Mouse (Mus musculus): ENCODE measurements around the gene Fkbp10.

Gene Fkbp10

DNA sequence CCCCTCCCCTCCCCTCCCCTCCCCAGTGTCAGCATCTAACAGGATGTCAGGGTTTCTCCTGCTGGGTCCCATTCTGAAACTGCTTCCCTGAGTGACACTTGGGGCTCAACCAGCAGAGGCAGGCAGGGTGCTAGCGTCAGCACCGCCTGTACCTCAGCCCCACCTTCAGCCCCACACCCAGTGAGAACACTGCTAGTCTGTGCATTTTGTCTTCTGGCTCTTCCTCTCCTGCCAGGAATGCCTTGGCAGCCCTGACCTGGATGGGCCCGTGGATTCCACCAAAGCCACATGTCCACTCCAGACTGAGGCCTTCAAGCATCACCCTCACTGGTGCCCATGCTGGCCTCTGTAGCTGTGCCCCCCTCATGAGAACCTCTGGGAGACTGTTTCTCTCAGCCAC is 5.8 kb upstream of the Fkbp10 start:
- DNase-seq (ENCODE audit: low read depth in 1 of 2, low spot score in 2 of 2) = no peak

DNA sequence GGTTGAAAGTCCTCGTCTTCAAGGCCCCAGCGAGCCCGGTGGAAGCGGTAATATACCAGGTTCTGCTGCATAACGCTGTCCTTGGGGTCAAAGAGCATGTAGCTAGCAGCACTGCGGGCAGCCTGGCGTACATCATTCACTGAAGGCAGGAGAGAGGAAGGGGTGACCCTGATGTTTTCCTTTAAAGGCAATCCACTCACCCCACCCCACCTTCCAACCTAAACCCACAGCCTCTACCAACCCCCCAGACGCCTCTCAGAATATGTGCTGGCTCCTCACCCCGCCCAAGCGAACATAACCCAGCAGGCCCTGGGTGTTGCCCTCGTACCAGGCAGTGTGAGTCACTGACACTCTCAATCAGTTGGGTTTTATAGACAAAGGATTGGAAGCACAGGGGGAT is 3.8 kb upstream of the Fkbp10 start:
- no peak for DNase-seq (ENCODE audit: low read depth in 1 of 2, low spot score in 2 of 2)

DNA sequence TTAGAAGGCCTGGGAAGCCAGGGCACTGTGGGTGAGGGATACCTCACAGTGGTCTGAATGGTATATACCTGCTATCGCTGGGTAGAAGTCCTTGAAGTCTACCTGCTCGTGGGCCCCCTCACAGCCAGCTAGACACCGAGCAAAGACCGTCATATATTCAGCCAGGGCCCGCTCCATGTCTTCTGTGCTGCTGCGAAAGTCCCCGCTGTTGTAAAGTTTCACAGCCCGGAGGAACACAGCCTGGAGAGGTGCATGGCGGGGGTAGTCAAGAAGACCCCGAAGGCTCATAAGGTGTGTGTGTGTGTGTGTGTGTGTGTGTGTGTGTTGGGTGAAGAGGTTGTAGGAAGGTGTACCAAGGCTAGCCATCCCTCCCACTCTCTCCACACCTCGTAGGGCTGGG is 2.0 kb upstream of the Fkbp10 start:
- no peak for DNase-seq (ENCODE audit: low read depth in 1 of 2, low spot score in 2 of 2)

DNA sequence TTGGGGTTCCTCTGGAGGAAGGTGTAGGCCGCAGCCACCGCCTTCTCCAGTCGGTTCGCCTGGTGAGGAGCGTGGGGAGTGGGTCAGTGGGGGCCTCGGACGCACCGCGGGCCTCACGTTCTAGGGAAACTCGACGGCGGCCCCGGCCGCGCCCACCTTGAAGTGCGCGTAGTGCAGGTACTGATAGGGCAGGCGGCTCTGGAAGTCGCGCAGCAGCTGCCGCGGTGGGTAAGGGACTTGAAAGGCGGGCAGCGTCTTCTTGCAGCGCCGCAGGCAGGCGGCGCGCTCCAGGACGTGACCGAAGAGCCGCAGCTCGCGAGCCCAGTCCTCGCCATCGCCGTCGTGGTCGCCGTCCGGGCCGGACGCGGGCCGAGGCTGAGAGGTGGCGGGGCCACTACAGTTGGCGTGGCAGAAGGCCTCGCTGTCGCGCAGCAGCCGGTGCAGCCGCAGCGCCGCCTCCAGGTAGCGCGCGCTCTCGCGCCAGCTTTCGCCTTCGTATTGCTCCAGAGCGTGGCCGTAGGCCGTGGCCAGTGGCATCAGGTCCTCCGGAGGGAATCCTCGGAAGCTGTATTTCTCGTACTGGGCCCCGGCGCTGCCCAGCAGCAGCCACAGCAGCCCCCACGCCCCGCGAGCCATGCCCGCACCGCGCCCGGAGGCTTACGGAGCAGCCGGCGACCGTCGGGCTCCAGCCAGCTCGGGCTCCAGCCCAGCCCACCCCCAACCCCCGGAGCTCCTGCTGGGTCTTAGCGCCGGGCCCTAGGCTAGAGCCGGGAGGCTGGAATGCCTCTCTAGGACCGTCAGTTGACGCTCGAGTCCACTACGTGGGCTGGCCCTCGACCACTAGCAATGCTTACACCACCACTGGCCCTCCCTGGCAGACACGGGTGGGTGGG is 1.2 kb upstream of the Fkbp10 start, which contains the start of gene P3h4:
Gene P3h4, minus strand, starts transcription at position 816 of the 893 bp plus-strand sequence.
- DNase-seq (ENCODE audit: low read depth in 1 of 2, low spot score in 2 of 2) = peak in 1 of 2 experiments; percentile 47

DNA sequence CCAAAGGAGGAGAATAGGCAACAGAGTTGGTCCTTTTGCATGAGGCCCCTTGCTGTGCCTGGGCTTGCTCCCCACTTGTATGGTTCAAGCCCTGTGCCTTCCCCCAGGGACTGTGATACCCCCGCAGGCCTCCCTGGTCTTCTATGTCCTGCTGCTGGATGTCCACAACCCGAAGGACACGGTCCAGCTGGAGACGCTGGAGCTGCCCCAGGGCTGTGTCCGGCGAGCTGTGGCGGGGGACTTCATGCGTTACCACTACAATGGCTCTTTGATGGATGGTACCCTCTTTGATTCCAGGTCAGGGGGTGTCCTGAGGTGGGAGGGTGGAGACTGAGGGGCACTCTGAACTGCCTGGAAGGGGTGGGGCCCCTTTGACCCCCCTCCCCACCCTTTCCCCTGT is 6.0 kb downstream of the Fkbp10 start:
- DNase-seq (ENCODE audit: low read depth in 1 of 2, low spot score in 2 of 2) = no peak

DNA sequence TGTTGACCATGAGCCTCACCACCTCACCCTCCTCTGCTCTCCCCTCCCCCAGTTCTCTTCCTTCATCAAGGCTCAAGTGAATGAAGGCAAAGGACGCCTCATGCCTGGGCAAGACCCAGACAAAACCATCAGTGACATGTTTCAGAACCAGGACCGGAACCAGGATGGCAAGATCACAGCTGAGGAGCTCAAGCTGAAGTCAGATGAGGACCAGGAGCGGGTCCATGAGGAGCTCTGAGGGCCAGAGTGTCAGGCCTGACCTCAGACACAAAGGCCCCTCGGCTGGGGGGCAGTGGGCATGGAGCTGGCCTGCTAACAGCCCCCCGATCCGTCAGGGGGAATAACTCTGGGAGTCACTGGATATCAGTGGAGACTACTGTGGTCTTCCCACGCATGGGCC is 8.3 kb downstream of the Fkbp10 start:
- DNase-seq (ENCODE audit: low read depth in 1 of 2, low spot score in 2 of 2) = no peak

DNA sequence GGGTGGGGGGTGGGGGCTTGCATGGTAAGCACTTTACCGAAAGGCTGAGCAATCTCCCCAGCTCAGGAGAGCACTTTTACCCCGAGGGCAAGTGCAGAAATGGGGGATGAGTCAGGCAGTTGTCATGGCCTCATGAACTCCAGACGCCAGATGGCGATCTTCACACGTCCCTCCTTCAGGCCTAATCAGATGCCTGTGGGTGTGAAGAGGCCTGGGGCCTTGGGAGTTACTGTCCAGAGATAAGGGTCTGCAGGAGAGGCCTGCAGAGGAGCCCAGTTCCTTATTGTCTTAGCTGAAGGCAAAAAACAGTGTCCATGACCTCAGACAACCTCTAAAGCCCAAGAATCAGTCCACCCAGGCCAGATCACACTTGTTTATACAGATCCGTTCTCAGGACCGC is 10.4 kb downstream of the Fkbp10 start:
- peak; percentile 13 to 25 for DNase-seq (ENCODE audit: low read depth in 1 of 2, low spot score in 2 of 2)

DNA sequence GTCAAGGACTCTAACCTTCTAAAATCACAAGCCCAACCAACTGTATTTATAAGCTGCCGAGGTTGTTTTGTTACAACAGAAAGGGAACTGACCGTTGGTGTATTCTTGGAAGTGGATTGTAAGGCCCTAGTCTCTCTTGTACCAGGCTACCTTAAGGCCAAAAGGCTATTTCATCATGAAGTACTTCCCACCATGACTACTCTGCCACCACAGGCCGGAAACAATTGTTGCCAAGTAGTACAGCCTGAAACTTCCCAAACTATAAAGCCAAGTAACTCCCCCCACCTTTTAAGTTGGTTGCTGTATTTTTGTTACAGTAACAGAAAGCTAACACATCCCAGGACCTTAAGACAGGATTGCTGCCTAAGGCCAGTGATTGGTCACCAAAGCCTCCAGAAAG is 11.3 kb downstream of the Fkbp10 start:
- DNase-seq (ENCODE audit: low read depth in 1 of 2, low spot score in 2 of 2) = no peak

DNA sequence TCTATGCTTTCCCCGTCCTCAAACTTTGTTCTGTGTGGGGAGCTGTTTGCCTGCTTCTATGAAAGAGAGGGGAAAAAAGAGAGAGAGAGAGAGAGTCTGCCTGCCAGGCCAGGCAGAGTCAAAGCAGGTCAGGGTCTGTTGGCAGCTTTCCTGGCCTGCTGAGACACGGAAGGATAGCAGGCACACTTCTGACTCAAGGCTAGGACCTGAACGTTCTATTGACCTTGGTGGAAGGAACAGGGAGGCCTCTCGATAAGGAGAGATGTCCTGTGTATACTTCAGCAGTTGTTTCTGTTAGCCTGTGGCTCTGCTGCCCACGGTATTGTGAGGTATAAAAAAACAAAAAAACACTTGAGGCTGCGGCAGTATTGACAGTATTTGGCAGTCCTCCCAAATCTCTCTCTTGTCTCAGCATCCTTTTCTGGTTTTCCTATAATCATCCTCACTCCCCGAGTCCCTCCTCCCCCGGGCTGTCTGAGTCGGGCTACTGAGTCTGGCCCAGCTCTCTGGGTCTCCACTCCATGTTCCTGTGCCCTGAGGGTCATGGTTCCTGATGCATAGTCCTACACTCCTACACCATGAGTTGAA is 13.2 kb downstream of the Fkbp10 start:
- DNase-seq (ENCODE audit: low read depth in 1 of 2, low spot score in 2 of 2) = no peak

DNA sequence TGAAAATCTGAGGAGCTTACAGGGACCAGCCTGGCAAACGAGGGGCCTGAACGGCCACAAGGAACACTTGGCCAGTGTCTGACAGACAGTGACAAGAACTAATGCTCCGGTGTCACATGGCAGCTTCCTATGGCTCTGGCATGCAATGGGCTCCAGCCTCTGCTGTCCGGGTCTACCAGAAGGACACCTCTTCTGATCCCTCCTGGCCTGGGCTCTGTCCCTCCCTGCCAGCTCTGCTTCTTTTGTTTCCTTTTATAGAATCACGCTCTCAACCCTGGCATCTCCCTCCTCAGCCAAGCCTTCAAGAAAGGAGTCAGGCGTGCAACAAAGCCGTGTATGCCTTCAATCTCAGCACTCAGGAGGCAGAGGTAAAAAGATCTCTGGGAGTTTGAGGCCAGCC is 14.6 kb downstream of the Fkbp10 start:
- DNase-seq (ENCODE audit: low read depth in 1 of 2, low spot score in 2 of 2) = no peak

DNA sequence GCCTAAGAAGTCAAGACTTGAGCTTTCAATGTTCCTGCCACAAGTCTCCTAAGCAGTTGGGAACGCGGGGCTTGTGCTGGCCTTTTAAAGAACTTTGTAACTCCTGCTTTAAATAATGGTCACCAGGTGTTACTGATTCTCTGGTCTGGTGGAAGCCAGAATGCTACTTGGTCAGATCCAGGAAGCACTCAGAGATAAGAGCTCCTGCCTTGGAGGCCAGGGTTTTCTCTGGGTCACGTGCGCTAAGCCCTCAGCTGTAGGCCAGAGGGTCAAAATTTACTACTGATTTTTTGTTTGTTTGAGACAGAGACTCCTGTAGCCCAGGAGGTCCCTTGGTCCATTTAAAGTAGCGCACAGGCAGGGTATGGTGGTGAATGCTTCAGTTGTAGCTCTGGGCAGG is 16.5 kb downstream of the Fkbp10 start:
- no peak for DNase-seq (ENCODE audit: low read depth in 1 of 2, low spot score in 2 of 2)

DNA sequence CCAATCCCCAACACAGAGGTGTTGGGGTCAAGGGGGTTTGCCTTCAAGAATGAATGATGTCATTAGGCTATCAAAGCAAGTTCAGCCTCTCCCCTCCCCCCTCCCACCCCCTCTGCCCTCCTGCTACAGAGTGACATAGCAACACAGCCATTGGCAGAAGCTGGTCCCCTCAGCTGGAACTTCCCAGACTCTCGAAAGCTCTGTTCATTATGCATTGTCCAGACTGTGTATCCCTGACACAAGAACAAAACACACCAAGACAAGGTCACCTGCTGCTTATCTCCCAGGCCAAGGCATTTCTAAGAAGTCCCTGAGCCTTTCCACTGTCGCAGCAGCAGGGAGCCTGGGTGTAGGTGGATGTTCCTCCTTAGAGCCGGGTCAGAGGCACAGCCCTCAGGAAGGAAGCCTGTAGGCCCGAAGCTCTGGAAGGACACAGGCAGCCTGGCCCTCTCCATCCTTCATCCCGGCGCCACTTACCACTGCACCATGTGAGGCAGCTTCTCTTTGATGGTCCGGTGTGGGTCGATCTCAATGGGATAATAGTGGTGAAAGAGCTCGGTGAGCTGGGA is 20.3 kb downstream of the Fkbp10 start:
- DNase-seq (ENCODE audit: low read depth in 1 of 2, low spot score in 2 of 2) = no peak

DNA sequence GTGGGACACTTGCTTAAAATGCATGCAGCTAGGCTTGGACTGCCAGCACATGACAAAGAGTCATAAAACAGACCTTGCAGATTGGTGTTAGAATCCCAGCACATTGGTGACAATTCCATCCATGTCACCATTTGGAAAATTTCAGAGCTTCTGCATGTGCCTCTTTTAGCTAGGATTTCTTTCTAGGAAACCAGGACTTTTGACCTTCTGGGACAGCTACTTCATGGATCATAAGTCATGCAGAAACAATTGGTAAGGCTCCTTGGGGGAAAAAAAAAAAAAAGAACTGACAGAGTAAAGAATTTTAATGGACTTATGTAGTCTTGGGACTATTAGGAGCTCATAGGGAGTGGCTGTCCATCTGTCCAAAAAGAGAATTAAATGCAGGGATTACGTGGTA is 22.4 kb downstream of the Fkbp10 start:
- no peak for DNase-seq (ENCODE audit: low read depth in 1 of 2, low spot score in 2 of 2)

DNA sequence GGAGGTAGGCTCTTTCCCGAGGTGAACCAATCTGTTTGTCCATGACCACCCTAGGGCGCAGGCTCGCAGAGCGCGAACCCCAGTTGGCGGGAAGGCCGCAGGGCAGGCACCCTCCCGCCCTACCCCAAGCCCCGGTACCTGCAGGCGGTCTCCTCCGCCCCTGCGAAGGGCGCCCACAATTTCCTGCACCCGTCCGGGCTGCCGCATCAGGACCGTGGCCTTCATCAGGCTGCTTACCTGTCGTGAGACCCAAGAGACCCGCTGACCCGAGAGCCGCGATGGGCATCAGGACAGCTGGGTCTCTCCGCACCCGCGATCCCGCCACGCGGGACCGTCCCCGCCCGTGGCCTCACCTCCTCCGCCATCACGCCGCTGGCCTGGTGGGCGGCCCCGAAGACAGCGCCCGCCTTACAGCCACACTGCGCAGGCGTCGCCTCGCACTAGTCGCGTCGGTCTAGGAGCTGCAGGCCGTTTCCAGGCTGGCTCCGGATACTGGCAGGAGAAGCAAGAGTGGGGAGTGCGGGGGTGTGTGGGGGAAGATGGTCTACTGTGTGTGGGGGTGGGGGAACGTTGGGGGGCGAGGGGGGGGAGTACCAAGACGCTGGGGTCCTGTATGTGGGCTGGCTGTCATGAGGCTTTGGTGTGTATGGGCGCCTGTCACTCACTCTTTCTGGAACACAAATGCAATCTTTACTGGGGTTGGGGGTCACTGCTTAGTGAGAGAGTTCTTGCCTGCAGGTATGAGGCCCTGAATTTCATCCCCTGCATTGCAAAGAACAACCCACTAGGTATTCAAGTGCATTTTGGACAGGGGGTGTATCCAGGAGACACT is 25.4 kb downstream of the Fkbp10 start:
- peak; percentile 21 to 67 for DNase-seq (ENCODE audit: low read depth in 1 of 2, low spot score in 2 of 2)

DNA sequence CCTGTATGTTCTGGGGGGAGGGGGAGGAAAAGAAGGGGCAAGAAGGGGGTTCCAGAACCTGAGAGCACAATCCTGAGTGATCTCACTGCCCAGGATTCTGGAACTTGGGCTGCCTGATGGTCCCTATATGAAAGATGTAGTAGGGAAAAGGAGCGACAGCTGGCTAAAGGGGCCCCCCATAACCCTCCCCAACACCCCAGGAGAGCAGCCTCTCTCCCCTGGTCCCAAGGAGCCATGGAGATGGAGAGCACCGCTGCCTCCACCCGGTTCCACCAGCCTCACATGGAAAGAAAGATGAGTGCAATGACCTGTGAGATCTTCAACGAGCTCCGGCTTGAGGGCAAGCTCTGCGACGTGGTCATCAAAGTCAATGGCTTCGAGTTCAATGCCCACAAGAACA is 26.3 kb downstream of the Fkbp10 start, which contains the start of the genes Nt5c3b and Klhl10:
Gene Nt5c3b, minus strand, starts transcription at position 12 of the 400 bp plus-strand sequence.
Gene Klhl10, plus strand, starts transcription at position 121 of the 400 bp plus-strand sequence.
- no peak for DNase-seq (ENCODE audit: low read depth in 1 of 2, low spot score in 2 of 2)

DNA sequence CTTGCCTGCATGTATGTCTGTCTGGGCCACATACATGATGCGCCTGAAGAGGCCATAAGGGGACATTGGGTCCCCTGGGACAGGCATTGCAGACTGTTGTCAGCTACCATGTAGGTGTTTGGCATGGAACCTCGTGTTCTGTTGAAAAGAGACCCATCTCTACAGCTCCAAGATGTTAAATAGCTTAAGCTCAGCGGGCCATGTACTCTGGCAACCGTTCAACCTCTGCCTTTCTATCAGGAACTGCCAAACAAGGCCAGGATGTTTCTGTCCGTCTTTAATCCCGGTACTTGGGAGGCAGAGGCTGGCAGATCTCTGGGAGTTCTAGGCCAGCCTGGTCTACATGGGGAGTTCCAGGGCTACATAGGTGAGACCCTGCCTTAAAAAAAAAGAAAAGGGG is 27.1 kb downstream of the Fkbp10 start:
- DNase-seq (ENCODE audit: low read depth in 1 of 2, low spot score in 2 of 2) = no peak

DNA sequence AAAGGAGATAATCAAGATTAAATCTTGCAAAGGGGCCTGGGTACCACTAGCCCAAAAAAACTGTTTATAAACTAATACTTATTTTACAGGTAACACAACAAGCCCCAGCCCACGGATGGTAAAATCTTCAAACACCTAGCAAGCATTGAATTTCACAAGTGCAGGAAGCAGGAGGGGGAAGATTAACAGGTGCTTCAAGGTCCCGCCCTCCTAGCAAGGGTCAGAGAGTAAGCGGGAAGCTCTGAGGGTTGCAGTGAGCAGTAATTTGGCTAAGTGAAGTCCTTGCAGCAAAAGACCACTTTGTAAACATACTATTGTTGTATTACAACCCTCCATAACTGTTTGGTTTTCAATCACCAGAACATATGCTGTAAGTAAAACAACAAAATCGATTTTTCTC is 41.8 kb downstream of the Fkbp10 start:
- no peak for DNase-seq (ENCODE audit: low read depth in 1 of 2, low spot score in 2 of 2)

DNA sequence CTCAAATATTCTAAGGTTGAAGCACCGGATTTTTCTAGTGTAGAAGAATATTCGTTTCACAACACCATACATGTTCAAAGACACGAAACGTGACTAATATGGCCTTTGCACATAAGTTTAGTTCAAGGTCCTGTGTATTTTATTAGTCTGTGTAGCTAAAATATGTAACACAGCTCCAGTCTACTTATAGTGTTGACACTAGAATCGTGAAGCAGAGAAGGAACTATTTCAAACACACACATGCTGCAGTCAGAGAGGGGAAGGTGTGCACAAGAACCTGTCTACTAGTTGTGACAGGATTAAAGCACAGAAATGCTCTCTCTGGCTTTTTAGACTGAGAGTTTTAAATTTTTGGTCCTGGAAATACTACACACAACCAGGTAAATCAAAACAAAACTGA is 42.2 kb downstream of the Fkbp10 start:
- DNase-seq (ENCODE audit: low read depth in 1 of 2, low spot score in 2 of 2) = no peak

DNA sequence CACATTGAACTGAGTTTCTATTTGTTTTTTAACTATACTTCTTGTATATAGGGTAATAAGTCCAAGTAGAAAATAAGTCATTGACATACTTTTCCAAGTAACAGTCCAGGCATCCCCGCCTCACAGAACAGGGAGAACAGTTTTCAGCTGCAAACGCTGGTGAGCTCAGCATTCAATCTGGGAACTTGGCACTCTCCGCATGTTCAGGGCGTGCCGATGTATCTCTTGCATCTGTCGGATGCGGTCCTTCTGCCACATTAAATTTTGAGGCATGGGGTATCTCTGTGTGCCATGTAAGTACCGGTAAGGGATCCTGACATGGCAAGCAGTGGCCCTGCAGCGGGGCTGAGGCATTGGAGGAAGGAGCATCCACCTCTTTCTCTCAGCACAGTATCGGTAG is 47.2 kb downstream of the Fkbp10 start:
- no peak for DNase-seq (ENCODE audit: low read depth in 1 of 2, low spot score in 2 of 2)

DNA sequence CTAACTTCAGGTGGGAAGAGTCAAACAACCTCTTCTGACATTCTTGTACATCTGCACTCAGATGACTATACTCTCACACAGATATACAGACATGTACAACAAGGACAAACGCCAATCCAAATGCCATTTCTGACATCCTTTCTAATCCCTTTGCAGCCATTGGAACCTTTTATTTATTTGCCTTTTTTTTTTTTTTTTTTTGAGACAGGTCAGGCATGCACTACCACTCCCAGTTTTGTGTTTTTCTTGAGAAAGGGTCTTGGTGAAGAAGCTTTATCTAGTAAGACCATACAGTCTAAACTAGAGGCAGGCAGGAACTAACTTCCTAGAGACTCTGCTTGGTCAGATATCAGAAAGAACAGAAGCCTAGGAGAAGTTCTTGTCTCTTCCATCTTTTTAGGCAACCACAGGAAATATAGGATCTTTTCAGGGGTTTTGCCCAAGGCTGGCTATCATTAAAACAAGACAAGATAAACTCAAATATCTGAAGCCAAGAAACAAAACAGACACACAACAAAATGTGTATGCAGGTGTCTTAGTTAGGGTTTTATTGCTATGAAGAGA is 49.8 kb downstream of the Fkbp10 start:
- DNase-seq (ENCODE audit: low read depth in 1 of 2, low spot score in 2 of 2) = no peak

DNA sequence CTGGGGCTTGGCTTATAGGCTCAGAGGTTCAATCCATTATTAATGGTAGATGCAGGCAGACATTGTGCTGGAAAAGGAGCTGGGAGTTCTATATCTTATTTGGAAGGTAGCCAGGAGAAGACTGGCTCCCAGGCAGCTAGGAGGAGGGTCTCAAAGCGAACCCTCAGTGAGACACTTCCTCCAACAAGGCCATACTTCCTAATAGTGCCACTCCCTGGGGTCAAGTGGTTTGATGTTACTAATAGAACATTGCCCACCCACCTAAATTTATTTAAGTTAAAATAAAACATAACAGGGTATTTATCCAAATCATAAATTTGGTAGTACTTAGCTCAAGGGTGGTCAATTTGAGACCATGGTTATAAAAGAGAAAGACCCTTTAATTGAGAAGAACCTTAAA is 50.3 kb downstream of the Fkbp10 start:
- DNase-seq (ENCODE audit: low read depth in 1 of 2, low spot score in 2 of 2) = no peak
